Mouse (Mus musculus): ENCODE data around the gene Chrna5. TPM values are rescaled to one million over a fixed set of nuclear protein-coding genes. Genes with fewer than 3 reads are reported as not detected.

The Chrna5 gene
- polyA plus RNA-seq, 1 experiment from 2014 or later = 0.97 TPM

GRCm38 (mm10) chr9:55010588-55011350 lies 30.1 kb downstream of the Chrna5 start:
- Histone ChIP-seq H3K4me1 (replicated peaks; ENCODE audit: insufficient read depth, low read length) (no peaks in the 10 kb centered on the region), H3K9me3 (replicated peaks; ENCODE audit: low read length) (no peaks in the 10 kb centered on the region), H3K27ac (no peak overlapping the region), H3K36me3 (ENCODE audit: insufficient read depth, low read length) (no peaks in the 10 kb centered on the region), H3K4me3 (replicated peaks; ENCODE audit: low read depth, low read length) (no peak overlapping the region), H3K27me3 (ENCODE audit: insufficient read depth, low read length) (no peaks in the 10 kb centered on the region), H3K4me2 (ENCODE audit: low read length) (no peak overlapping the region), H3K9ac (ENCODE audit: low read depth, low read length) (no peak overlapping the region)
- ATAC-seq (replicated peaks; ENCODE audit: low FRiP score, low read depth) = no peak
- peak; percentile 3 for DNase-seq (ENCODE audit: low spot score)
- peak; percentile 20; the same call in 1 of the 2 replicates for TF ChIP-seq CTCF (IDR thresholded peaks at IDR 0.05; ENCODE audit: low read depth)
- 35% methylated on average over 6 of the region's 6 CpGs for WGBS

GRCm38 (mm10) chr9:55016926-55017325 lies 36.2 kb downstream of the Chrna5 start:
- no peaks in the 10 kb centered on the region for H3K27me3 ChIP-seq (ENCODE audit: insufficient read depth, low read length)
- no peak overlapping the region for H3K27ac ChIP-seq
- no peaks in the 10 kb centered on the region for H3K4me1 ChIP-seq (replicated peaks; ENCODE audit: insufficient read depth, low read length)
- no peaks in the 10 kb centered on the region for H3K36me3 ChIP-seq (ENCODE audit: insufficient read depth, low read length)
- no peak overlapping the region for H3K4me3 ChIP-seq (replicated peaks; ENCODE audit: low read depth, low read length)
- no peaks in the 10 kb centered on the region for H3K9me3 ChIP-seq (replicated peaks; ENCODE audit: low read length)
- ATAC-seq (replicated peaks; ENCODE audit: low FRiP score, low read depth) = no peak
- H3K4me2 ChIP-seq (ENCODE audit: low read length) = no peak overlapping the region
- no peak for DNase-seq (ENCODE audit: low spot score)
- H3K9ac ChIP-seq (ENCODE audit: low read depth, low read length) = no peak overlapping the region
- WGBS = 69% methylated on average over 3 of the region's 3 CpGs
- TF ChIP-seq CTCF (IDR thresholded peaks at IDR 0.05; ENCODE audit: low read depth) = no peak

- no peaks in the 10 kb centered on the region for H3K36me3 ChIP-seq (ENCODE audit: insufficient read depth, low read length)
- WGBS = 85% methylated on average over 5 of the region's 5 CpGs
- no peak overlapping the region for H3K9ac ChIP-seq (ENCODE audit: low read depth, low read length)
- no peak overlapping the region for H3K4me3 ChIP-seq (replicated peaks; ENCODE audit: low read depth, low read length)
- H3K27ac ChIP-seq = no peak overlapping the region
- H3K9me3 ChIP-seq (replicated peaks; ENCODE audit: low read length) = no peaks in the 10 kb centered on the region
- H3K27me3 ChIP-seq (ENCODE audit: insufficient read depth, low read length) = peaks cover 32% of the 10 kb centered on the region
- no peak for TF ChIP-seq CTCF (IDR thresholded peaks at IDR 0.05; ENCODE audit: low read depth)
- DNase-seq (ENCODE audit: low spot score) (no peak), ATAC-seq (replicated peaks; ENCODE audit: low FRiP score, low read depth) (no peak)
- no peak overlapping the region for H3K4me2 ChIP-seq (ENCODE audit: low read length)
- H3K4me1 ChIP-seq (replicated peaks; ENCODE audit: insufficient read depth, low read length) = 0 out of 2 replicates have a peak, but pooled peaks cover 3% of the 10 kb centered on the region
These were observed 42.6 kb downstream of the Chrna5 start for GRCm38 (mm10) chr9:55023326-55023725.

GRCm38 (mm10) chr9:55023902-55024583 lies 43.4 kb downstream of the Chrna5 start:
- no peak overlapping the region for H3K27ac ChIP-seq
- peaks cover 32% of the 10 kb centered on the region for H3K27me3 ChIP-seq (ENCODE audit: insufficient read depth, low read length)
- peak; percentile 90 for TF ChIP-seq CTCF (IDR thresholded peaks at IDR 0.05; ENCODE audit: low read depth)
- no peaks in the 10 kb centered on the region for H3K36me3 ChIP-seq (ENCODE audit: insufficient read depth, low read length)
- peak; percentile 79 for DNase-seq (ENCODE audit: low spot score)
- 0 out of 2 replicates have a peak, but pooled peaks cover 3% of the 10 kb centered on the region for H3K4me1 ChIP-seq (replicated peaks; ENCODE audit: insufficient read depth, low read length)
- H3K4me2 ChIP-seq (ENCODE audit: low read length) = no peak overlapping the region
- WGBS = 39% methylated on average over 13 of the region's 13 CpGs
- no peaks in the 10 kb centered on the region for H3K9me3 ChIP-seq (replicated peaks; ENCODE audit: low read length)
- H3K9ac ChIP-seq (ENCODE audit: low read depth, low read length) = no peak overlapping the region
- no peak for ATAC-seq (replicated peaks; ENCODE audit: low FRiP score, low read depth)
- no peak overlapping the region for H3K4me3 ChIP-seq (replicated peaks; ENCODE audit: low read depth, low read length)

GRCm38 (mm10) chr9:55025534-55026274 lies 45.0 kb downstream of the Chrna5 start:
- ATAC-seq (replicated peaks; ENCODE audit: low FRiP score, low read depth) = no peak
- TF ChIP-seq CTCF (IDR thresholded peaks at IDR 0.05; ENCODE audit: low read depth) = no peak
- Histone ChIP-seq H3K9ac (ENCODE audit: low read depth, low read length) (no peak overlapping the region), H3K9me3 (replicated peaks; ENCODE audit: low read length) (no peaks in the 10 kb centered on the region), H3K4me1 (replicated peaks; ENCODE audit: insufficient read depth, low read length) (0 out of 2 replicates have a peak, but pooled peaks cover 3% of the 10 kb centered on the region), H3K4me3 (replicated peaks; ENCODE audit: low read depth, low read length) (peak overlapping the region; percentile 13; the same call in 1 of the 2 replicates), H3K27ac (no peak overlapping the region), H3K4me2 (ENCODE audit: low read length) (peak overlapping the region; percentile 37; the same call in 1 of the 2 replicates), H3K27me3 (ENCODE audit: insufficient read depth, low read length) (peaks cover 32% of the 10 kb centered on the region), H3K36me3 (ENCODE audit: insufficient read depth, low read length) (no peaks in the 10 kb centered on the region)
- whole genome bisulfite sequencing = 11% methylated on average over 37 of the region's 38 CpGs
- DNase-seq (ENCODE audit: low spot score) = no peak

- no peak within 1 kb of the TSS for H3K9ac ChIP-seq (ENCODE audit: low read depth, low read length)
These were observed 45.6 kb downstream of the Chrna5 start, which contains the start of gene Chrna3 for GRCm38 (mm10) chr9:55026275-55026663. Chrna3 (minus strand) TSS chr9:55026562.

More at GRCm38 (mm10) chr9:55026275-55026663, 45.6 kb downstream of the Chrna5 start, which contains the start of gene Chrna3:
- Histone ChIP-seq H3K9me3 (replicated peaks; ENCODE audit: low read length) (no peaks in the 10 kb centered on the region), H3K27ac (no peak within 1 kb of the TSS), H3K4me3 (replicated peaks; ENCODE audit: low read depth, low read length) (peak within 1 kb of the TSS; percentile 13), H3K36me3 (ENCODE audit: insufficient read depth, low read length) (no peaks in the 10 kb centered on the region), H3K27me3 (ENCODE audit: insufficient read depth, low read length) (peaks cover 32% of the 10 kb centered on the region), H3K4me1 (replicated peaks; ENCODE audit: insufficient read depth, low read length) (0 out of 2 replicates have a peak, but pooled peaks cover 3% of the 10 kb centered on the region), H3K4me2 (ENCODE audit: low read length) (peak within 1 kb of the TSS; percentile 37; the same call in 1 of the 2 replicates)
- DNase-seq (ENCODE audit: low spot score) (peak; percentile 73), ATAC-seq (replicated peaks; ENCODE audit: low FRiP score, low read depth) (peak; percentile 66)
- no peak for TF ChIP-seq CTCF (IDR thresholded peaks at IDR 0.05; ENCODE audit: low read depth)
- WGBS = under 1% methylated on average over 39 of the region's 39 CpGs
